Mouse (Mus musculus) lung, adult 2 months (tissue): ENCODE measurements around the gene Mtfr1l.

ENCODE experiments used
- CTCF ChIP-seq: fragments of 200-500 bp; IDR thresholded peaks from 2 replicates; pipeline ENCODE4 v1.5.1; 2011; ENCODE audit warnings: mild to moderate bottlenecking, low read length, control low read depth; ENCODE audit not compliant: insufficient read depth
- POLR2A ChIP-seq: fragments of 200-500 bp; IDR thresholded peaks from 2 replicates; pipeline ENCODE4 v1.6.1; 2011; ENCODE audit warnings: low read depth, mild to moderate bottlenecking, control low read depth, low read length, borderline replicate concordance; ENCODE audit errors: extremely low read depth

- TF ChIP-seq CTCF (no peak), POLR2A (no peak)
Observed at GRCm38 (mm10) chr4:134514309-134514930, 20.8 kb downstream of the Mtfr1l start.
